Mouse (Mus musculus): Measurements from ENCODE around the gene 6430531B16Rik. TPM values are rescaled to one million over a fixed set of nuclear protein-coding genes. Genes with fewer than 3 reads are reported as not detected.
A peak's percentile ranks its signal among the peaks of the same experiment; 100 is the strongest.

Gene 6430531B16Rik
- polyA plus RNA-seq, 1 experiment from 2014 or later: not detected

DNA sequence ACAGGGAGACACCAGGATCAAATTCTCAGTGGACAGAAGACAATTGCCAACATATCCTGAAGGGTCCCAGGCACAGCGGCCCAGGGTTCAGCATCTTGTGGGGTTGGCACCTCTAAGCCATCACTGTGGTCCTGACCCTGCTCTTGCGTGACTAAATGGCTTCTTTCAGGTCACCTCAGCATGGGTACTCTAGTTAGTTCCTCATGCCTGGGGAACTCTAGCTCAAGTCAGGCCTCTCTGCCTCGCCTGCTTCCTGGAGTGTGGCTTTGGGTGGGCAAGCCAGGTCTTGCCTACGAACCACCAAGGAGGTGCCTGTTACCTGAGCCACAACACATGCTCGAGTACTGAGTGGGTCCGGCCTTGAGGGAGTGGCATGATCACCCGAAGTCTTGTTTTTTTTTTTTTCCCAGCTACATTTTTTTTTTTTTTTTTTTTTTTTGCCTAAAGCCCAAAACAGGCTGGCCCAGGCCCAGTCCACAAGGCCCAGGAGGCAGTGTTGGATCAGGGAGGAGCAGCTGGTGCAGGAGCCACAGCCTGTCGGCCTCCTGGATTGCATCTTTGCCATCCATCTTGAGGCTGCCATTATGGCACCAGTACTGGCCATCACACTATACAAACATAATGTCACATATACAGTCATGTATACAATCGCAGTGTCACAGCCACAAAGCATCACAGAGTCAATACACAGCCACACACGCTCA, 8.2 kb downstream of the 6430531B16Rik start:
- Histone ChIP-seq H3K4me3 (no peak overlapping the region), H3K9me3 (replicated peaks) (no peaks in the 10 kb centered on the region), H3K4me2 (no peak overlapping the region), H3K27ac (no peak overlapping the region), H3K36me3 (no peaks in the 10 kb centered on the region), H3K27me3 (peaks cover 25% of the 10 kb centered on the region), H3K9ac (no peak overlapping the region), H3K4me1 (replicated peaks) (no peaks in the 10 kb centered on the region)
- no peak for ATAC-seq (replicated peaks; ENCODE audit: insufficient number of reproducible peaks, insufficient read depth, low FRiP score, low read depth)
- 79% methylated on average over 10 of the region's 10 CpGs for WGBS

DNA sequence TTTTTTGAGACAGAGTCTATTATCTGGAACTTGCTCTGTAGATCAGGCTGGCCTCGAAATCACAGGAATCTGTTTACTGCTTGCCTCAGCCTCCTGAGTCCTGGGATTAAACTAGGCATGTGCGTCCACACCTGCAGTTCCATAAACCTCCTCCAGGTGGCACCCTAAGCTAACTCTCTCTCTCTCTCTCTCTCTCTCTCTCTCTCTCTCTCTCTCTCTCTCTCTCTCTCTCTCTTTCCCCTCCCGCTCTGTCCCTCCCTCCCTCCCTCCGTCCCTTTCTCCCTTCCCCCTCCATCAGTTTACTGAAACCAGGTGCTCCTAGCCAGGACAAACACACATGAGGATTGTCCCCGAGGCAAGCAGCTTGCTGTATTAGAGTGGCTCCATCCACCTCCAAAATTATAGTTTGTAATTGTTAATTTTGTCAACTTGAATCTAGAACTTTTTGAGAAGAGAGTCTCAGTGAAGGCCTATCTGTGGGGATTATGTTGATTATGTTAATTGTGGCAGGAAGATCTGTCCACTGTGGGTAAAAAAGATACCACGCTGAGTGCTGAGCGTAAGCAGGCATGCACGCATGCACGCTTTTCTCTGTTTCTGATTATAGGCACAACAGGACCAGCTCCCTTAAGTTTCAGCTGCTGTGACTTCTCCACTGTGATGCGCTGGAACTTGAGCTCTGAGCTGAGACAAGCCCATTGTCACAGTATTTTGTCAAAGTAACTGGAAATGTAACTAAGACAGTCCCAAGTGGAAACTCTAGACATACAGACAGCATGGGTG, 9.0 kb downstream of the 6430531B16Rik start:
- Histone ChIP-seq H3K27me3 (peaks cover 25% of the 10 kb centered on the region), H3K4me1 (replicated peaks) (no peaks in the 10 kb centered on the region), H3K4me2 (no peak overlapping the region), H3K36me3 (no peaks in the 10 kb centered on the region), H3K27ac (no peak overlapping the region), H3K9ac (no peak overlapping the region), H3K9me3 (replicated peaks) (no peaks in the 10 kb centered on the region), H3K4me3 (no peak overlapping the region)
- WGBS: 41% methylated on average over 10 of the region's 10 CpGs
- ATAC-seq (replicated peaks; ENCODE audit: insufficient number of reproducible peaks, insufficient read depth, low FRiP score, low read depth): no peak

DNA sequence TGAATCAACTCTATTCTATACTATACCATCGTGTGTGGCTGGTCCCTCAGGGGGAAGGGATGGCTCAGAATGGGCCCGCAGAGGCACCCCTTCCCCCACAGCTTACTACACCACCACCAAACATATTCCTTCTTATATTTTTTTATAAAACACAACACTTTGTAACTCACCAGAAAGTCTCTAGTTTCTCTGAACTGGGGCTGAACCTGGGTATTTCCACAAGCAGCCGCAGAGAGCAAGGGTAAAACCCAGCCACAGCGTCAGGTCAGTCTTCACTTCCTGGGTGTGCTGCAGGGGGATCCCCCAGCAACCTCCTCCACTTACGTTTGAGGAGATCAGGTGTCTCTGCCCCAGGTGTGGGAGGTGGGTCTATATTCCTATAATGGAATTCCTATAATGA, 10.1 kb downstream of the 6430531B16Rik start:
- Histone ChIP-seq H3K9me3 (replicated peaks) (no peaks in the 10 kb centered on the region), H3K36me3 (no peaks in the 10 kb centered on the region), H3K27ac (no peak overlapping the region), H3K4me3 (no peak overlapping the region), H3K9ac (no peak overlapping the region), H3K4me1 (replicated peaks) (no peaks in the 10 kb centered on the region), H3K4me2 (no peak overlapping the region), H3K27me3 (peaks cover 25% of the 10 kb centered on the region)
- no peak for ATAC-seq (replicated peaks; ENCODE audit: insufficient number of reproducible peaks, insufficient read depth, low FRiP score, low read depth)
- WGBS: 55% methylated on average over 5 of the region's 5 CpGs

DNA sequence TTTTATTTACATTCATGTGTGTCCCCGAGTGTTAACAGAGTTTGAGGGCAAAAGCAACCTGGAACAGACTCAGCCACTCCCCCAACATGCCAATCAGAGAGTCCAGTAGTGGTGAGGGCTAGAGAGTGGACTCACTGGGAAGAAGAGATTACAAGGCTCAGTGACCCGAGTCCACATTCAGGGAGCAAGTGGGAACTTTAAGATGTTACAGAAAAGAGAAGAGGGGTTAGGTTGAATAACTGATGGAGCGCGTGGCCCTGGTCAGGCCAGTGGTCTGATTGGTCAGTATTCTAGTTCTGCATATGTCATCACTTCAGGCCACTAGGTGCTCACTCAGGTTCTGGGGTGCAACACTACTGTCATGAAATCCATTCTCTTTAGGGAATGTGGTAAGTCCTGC, 11.4 kb downstream of the 6430531B16Rik start:
- Histone ChIP-seq H3K4me1 (replicated peaks) (no peaks in the 10 kb centered on the region), H3K36me3 (no peaks in the 10 kb centered on the region), H3K4me2 (no peak overlapping the region), H3K27ac (no peak overlapping the region), H3K9me3 (replicated peaks) (no peaks in the 10 kb centered on the region), H3K9ac (no peak overlapping the region), H3K27me3 (peaks cover 25% of the 10 kb centered on the region), H3K4me3 (no peak overlapping the region)
- no peak for ATAC-seq (replicated peaks; ENCODE audit: insufficient number of reproducible peaks, insufficient read depth, low FRiP score, low read depth)
- WGBS: 26% methylated on average over 4 of the region's 4 CpGs

DNA sequence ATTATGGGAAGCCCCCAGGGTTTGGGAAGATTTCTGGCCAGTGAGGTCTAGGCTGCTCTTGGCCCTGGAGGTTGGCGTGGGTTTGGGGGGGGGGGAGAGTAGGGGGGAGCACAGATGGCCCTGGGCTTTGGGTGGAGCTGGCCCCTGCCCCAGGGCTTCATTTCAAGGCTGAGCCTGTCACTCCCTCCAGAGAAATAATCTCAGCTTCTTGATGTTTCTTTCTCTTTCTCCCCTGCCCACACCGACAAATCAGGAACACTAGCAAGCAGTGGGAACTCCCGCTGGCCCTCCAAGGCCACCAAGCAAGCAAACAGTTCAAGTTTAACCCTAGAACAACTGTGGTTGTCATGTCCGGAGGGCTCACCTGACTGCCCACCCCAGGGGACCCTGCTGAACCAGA, 14.7 kb downstream of the 6430531B16Rik start:
- WGBS: 60% methylated on average over 4 of the region's 4 CpGs
- H3K9me3 ChIP-seq (replicated peaks): no peaks in the 10 kb centered on the region
- no peak overlapping the region for H3K27ac ChIP-seq
- no peak overlapping the region for H3K4me2 ChIP-seq
- peaks cover 26% of the 10 kb centered on the region for H3K27me3 ChIP-seq
- no peaks in the 10 kb centered on the region for H3K36me3 ChIP-seq
- H3K4me3 ChIP-seq: no peak overlapping the region
- no peak overlapping the region for H3K9ac ChIP-seq
- ATAC-seq (replicated peaks; ENCODE audit: insufficient number of reproducible peaks, insufficient read depth, low FRiP score, low read depth): no peak
- H3K4me1 ChIP-seq (replicated peaks): no peaks in the 10 kb centered on the region

DNA sequence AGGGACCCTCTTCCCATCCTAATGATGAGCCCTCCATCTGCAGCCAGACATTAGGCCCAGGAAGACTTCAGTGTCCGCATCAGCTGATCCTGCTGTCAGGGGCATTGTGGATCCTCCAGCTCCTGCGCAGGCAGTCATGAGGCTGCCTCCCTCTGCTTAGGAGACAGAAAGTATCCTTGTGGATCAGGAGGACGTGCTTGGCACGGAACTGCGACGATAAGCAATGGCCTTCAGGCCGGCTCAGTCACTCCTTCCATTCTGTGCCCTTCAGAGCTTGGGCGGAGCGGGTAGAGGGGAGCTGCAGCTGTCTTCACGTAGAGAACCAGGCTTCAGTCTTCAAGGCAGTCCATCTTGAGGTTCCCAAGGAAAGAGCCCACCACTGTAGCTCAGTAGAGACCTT, 17.4 kb downstream of the 6430531B16Rik start:
- Histone ChIP-seq H3K36me3 (no peaks in the 10 kb centered on the region), H3K4me2 (no peak overlapping the region), H3K9ac (no peak overlapping the region), H3K4me1 (replicated peaks) (peaks cover 9% of the 10 kb centered on the region), H3K27me3 (peaks cover 23% of the 10 kb centered on the region), H3K9me3 (replicated peaks) (no peaks in the 10 kb centered on the region), H3K27ac (no peak overlapping the region), H3K4me3 (no peak overlapping the region)
- 75% methylated on average over 10 of the region's 10 CpGs for WGBS
- ATAC-seq (replicated peaks; ENCODE audit: insufficient number of reproducible peaks, insufficient read depth, low FRiP score, low read depth): no peak

DNA sequence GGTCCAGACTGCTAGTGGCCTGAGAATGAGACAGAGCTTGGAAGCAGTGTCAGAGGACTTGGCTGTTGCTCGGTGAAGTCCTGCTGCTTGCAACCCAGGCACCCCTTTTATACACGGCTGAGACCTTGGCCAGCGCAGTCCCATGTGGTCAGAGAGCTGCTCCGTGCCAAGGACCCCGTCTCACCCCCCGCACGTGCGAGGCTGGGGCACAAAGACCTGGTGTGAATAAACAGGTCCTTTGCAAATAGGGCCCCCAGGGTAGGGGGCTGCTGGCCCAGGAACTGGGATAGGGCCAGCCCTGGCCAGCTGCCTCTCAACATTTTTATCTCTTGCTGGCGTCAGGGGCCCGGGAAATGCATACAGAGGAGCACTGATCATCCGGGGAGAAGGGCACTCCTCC, 20.6 kb downstream of the 6430531B16Rik start:
- WGBS: 19% methylated on average over 11 of the region's 11 CpGs
- H3K4me3 ChIP-seq: no peak overlapping the region
- no peaks in the 10 kb centered on the region for H3K36me3 ChIP-seq
- no peak overlapping the region for H3K4me2 ChIP-seq
- H3K27ac ChIP-seq: no peak overlapping the region
- ATAC-seq (replicated peaks; ENCODE audit: insufficient number of reproducible peaks, insufficient read depth, low FRiP score, low read depth): peak; percentile 41; the same call in 1 of the 2 replicates
- no peaks in the 10 kb centered on the region for H3K9me3 ChIP-seq (replicated peaks)
- peaks cover 34% of the 10 kb centered on the region for H3K27me3 ChIP-seq
- H3K4me1 ChIP-seq (replicated peaks): peaks cover 9% of the 10 kb centered on the region
- H3K9ac ChIP-seq: no peak overlapping the region

DNA sequence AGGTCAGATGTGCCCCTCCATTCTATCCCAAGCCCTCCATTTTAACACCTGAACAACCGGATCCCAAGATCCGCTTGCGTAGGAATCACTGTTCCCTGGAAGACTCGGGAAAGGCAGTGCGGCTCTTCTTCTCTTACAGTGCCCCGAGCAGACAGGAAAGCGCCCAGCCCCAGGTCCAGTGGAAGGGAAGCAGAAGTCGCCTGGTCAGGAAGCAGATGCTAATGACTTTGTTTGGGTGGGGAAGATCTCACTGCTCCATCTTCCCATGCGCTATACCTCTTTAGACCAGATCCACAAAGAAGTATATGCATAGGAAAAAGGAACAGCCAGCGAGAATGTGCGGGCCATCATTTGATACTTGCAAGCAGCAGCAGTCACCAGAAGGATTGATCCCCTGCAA, 21.1 kb downstream of the 6430531B16Rik start:
- no peak overlapping the region for H3K4me3 ChIP-seq
- H3K4me2 ChIP-seq: no peak overlapping the region
- peaks cover 9% of the 10 kb centered on the region for H3K4me1 ChIP-seq (replicated peaks)
- peaks cover 34% of the 10 kb centered on the region for H3K27me3 ChIP-seq
- WGBS: 40% methylated on average over 11 of the region's 11 CpGs
- no peak overlapping the region for H3K9ac ChIP-seq
- no peak overlapping the region for H3K27ac ChIP-seq
- H3K9me3 ChIP-seq (replicated peaks): no peaks in the 10 kb centered on the region
- no peak for ATAC-seq (replicated peaks; ENCODE audit: insufficient number of reproducible peaks, insufficient read depth, low FRiP score, low read depth)
- H3K36me3 ChIP-seq: no peaks in the 10 kb centered on the region

DNA sequence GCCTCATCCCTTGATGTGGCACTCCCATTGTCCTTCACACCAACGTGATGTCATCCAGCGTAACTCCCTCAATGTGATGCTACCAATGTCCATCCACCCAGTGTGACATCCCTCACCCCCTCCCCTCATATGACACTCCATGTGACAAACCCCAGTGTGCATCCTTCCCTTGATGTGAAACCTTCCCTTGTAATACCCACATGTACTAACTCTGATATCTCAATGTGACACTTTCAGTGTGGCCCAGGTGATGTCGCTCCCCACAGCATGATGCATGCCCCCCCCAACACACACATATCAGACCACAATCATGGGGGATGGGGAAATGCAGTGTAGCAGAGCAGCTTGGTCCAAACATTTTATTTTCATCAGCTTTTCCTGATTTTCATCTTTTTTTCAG, 21.9 kb downstream of the 6430531B16Rik start:
- Histone ChIP-seq H3K9me3 (replicated peaks) (no peaks in the 10 kb centered on the region), H3K4me2 (no peak overlapping the region), H3K9ac (no peak overlapping the region), H3K27me3 (peaks cover 34% of the 10 kb centered on the region), H3K4me3 (no peak overlapping the region), H3K4me1 (replicated peaks) (peaks cover 9% of the 10 kb centered on the region), H3K27ac (no peak overlapping the region), H3K36me3 (no peaks in the 10 kb centered on the region)
- ATAC-seq (replicated peaks; ENCODE audit: insufficient number of reproducible peaks, insufficient read depth, low FRiP score, low read depth): no peak
- 65% methylated on average over 3 of the region's 3 CpGs for WGBS

DNA sequence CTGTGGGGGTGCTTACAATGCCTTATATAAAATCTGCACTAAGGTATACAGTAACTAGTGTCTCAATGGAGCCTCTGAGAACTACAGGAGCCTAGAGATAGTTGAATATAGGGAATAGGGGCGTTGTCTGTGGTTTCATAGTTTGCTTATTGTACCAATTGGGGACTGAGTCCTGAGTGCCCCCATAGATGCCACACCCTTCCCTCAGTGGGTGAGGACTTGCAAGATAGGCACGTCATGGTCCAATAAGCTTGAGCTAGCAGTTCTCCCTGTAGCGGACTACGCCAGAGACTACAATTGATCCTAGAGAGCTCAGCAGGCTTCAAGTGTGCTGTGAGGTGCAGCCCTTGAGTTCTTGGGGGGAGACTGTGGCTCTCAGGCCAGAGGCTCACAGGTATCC, 23.1 kb downstream of the 6430531B16Rik start:
- 92% methylated on average over 4 of the region's 4 CpGs for WGBS
- H3K9me3 ChIP-seq (replicated peaks): no peaks in the 10 kb centered on the region
- no peaks in the 10 kb centered on the region for H3K36me3 ChIP-seq
- H3K27ac ChIP-seq: no peak overlapping the region
- H3K4me2 ChIP-seq: no peak overlapping the region
- no peak overlapping the region for H3K9ac ChIP-seq
- peaks cover 9% of the 10 kb centered on the region for H3K4me1 ChIP-seq (replicated peaks)
- ATAC-seq (replicated peaks; ENCODE audit: insufficient number of reproducible peaks, insufficient read depth, low FRiP score, low read depth): no peak
- no peak overlapping the region for H3K4me3 ChIP-seq
- peaks cover 30% of the 10 kb centered on the region for H3K27me3 ChIP-seq

DNA sequence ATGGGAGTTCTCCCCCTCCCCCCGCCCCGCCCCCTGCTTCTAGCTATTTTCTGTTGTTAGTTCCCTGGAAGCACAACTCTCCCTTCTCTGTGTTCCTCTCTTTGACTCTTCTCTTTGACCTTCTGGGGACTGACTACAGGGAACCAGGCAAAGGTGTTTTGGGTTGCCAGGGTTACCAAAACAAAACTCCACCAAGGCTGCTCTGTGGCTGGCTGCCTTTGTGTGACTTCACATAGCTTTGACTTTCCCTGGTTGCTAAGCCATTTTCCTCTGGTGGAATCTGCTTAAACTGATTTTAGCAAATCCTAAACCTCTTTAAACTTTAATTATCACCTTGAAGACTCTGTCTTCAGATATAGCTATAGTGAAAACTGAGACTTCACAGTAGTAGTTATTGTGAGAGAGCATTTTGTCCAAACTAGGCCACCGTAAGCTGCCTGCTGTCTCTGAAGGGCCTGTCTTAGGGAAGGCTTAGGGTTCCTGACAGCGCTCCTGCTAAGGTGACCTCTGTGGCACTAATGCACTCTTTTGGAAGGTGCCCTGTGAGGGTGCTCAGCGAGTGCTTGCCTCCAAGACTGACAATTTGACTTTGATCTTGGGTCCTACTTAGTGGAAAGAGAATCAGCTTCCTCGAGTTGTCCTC, 26.4 kb downstream of the 6430531B16Rik start:
- 63% methylated on average over 6 of the region's 6 CpGs for WGBS
- Histone ChIP-seq H3K4me1 (replicated peaks) (peaks cover 3% of the 10 kb centered on the region), H3K4me2 (no peak overlapping the region), H3K27me3 (peaks cover 42% of the 10 kb centered on the region), H3K36me3 (no peaks in the 10 kb centered on the region), H3K4me3 (no peak overlapping the region), H3K9me3 (replicated peaks) (no peaks in the 10 kb centered on the region), H3K27ac (no peak overlapping the region), H3K9ac (no peak overlapping the region)
- no peak for ATAC-seq (replicated peaks; ENCODE audit: insufficient number of reproducible peaks, insufficient read depth, low FRiP score, low read depth)
